Mouse (Mus musculus) stomach, embryonic 16.5 days (tissue): ENCODE measurements around the gene Tbc1d9. TPM values are rescaled to one million over a fixed set of nuclear protein-coding genes. Genes with fewer than 3 reads are reported as not detected.

Experiments used
- ATAC-seq: fragments of 200-750 bp; cut with Nextera tagmentation; 2 replicates; pipeline ENCODE4 v1.8.0; 2017; ENCODE audit warnings: moderate number of reproducible peaks, moderate TSS enrichment; ENCODE audit not compliant: insufficient read depth, low FRiP score
- H3K27ac ChIP-seq: fragments of 300-500 bp; sonication (generic); 2 replicates; pipeline ENCODE4 v1.5.1; 2014; ENCODE audit warnings: low read length
- H3K27me3 ChIP-seq: fragments of 300-500 bp; sonication (generic); 2 replicates; pipeline ENCODE4 v1.6.1; 2014; ENCODE audit warnings: low read length, control low read depth, mixed read lengths; ENCODE audit not compliant: control insufficient read depth, insufficient read depth
- H3K36me3 ChIP-seq: fragments of 300-500 bp; sonication (generic); 2 replicates; pipeline ENCODE4 v1.6.1; 2014; ENCODE audit warnings: low read length; ENCODE audit not compliant: control insufficient read depth, insufficient read depth
- H3K4me1 ChIP-seq: fragments of 300-500 bp; sonication (generic); 2 replicates; pipeline ENCODE4 v1.6.1; 2014; ENCODE audit warnings: low read length, control low read depth, mixed read lengths; ENCODE audit not compliant: control insufficient read depth, insufficient read depth
- H3K4me2 ChIP-seq: fragments of 300-500 bp; sonication (generic); 2 replicates; pipeline ENCODE4 v1.6.1; 2014; ENCODE audit warnings: low read depth, low read length, mixed read lengths
- H3K4me3 ChIP-seq: fragments of 300-500 bp; sonication (generic); replicated peaks from 2 replicates; pipeline ENCODE4 v1.5.1; 2014; ENCODE audit warnings: mild to moderate bottlenecking, low read length
- H3K9ac ChIP-seq: fragments of 300-500 bp; sonication (generic); 2 replicates; pipeline ENCODE4 v1.6.1; 2014; ENCODE audit warnings: low read length
- H3K9me3 ChIP-seq: fragments of 300-500 bp; sonication (generic); replicated peaks from 2 replicates; pipeline ENCODE4 v1.6.1; 2016; ENCODE audit warnings: low read length, control low read depth; ENCODE audit not compliant: control insufficient read depth
- WGBS: fragments of 180-500 bp; shearing (Covaris S2); extraction: QIAGEN DNeasy Blood & Tissue Kit; methylation state at CpG from one replicate; pipeline ENCODE4 v1.1.7; 2014; 5-methylcytosine and 5-hydroxymethylcytosine counted together
- polyA plus RNA-seq: library from polyadenylated mRNA; unstranded; fragments of >200 nt; fragmentation: Nextera tagmentation; extraction: Ambion mirVana; gene quantifications from 2 replicates; pipeline ENCODE4 v1.2.1, GENCODE M21; 2015

Tbc1d9 gene
- polyA plus RNA-seq, 1 experiment from 2014 or later = 3.2 TPM

DNA sequence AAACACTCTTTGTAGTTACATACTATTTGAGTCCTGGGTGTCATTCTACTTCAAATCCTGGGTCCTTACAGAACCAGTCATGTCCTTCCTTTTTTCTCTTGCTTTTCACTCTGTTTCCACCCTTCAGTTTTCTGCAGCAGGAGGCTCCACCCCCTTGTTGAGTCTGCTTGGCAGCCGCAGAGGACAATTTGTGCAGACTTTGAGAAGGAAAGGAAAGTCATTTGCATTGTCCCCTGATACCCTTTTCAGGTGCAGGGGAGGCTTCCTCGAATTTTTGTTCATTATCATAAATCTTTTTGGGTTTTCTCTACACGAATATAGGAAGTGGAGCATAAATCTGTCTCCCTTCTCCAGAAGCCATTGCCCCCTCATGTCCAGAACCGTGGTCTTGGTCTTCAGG lies 12.7 kb upstream of the Tbc1d9 start:
- no peaks in the 10 kb centered on the region for H3K9me3 ChIP-seq
- no peak overlapping the region for H3K27ac ChIP-seq
- no peak for ATAC-seq
- H3K27me3 ChIP-seq = no peaks in the 10 kb centered on the region
- no peak overlapping the region for H3K4me2 ChIP-seq
- no peak overlapping the region for H3K4me3 ChIP-seq
- no peaks in the 10 kb centered on the region for H3K4me1 ChIP-seq
- no peak overlapping the region for H3K9ac ChIP-seq
- 56% methylated on average over 4 of the region's 4 CpGs for WGBS
- no peaks in the 10 kb centered on the region for H3K36me3 ChIP-seq

DNA sequence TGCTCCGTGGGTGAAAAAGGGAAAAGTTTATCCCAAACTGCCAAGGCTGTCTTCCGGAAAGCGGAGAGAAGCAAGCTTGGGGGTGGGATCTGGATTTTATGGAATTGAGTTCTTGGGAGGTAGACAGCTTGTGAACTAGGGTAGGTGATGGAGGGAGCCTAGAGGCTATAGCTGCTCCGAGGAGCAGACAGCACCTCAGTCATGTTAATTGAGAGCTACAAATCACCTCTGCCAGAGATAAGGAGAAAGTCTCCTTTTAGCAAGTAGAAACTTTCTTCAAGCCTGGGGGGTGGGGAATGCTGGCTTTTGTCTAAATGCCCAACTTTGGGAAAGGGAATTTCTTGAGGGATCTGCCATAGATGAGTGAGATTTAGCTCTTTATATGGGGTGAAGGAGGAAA lies 10.0 kb upstream of the Tbc1d9 start:
- H3K27me3 ChIP-seq = no peaks in the 10 kb centered on the region
- H3K4me1 ChIP-seq = no peaks in the 10 kb centered on the region
- H3K4me2 ChIP-seq = no peak overlapping the region
- no peak overlapping the region for H3K4me3 ChIP-seq
- H3K9ac ChIP-seq = no peak overlapping the region
- no peak overlapping the region for H3K27ac ChIP-seq
- 25% methylated on average over 4 of the region's 4 CpGs for WGBS
- no peaks in the 10 kb centered on the region for H3K9me3 ChIP-seq
- H3K36me3 ChIP-seq = no peaks in the 10 kb centered on the region
- ATAC-seq = no peak

DNA sequence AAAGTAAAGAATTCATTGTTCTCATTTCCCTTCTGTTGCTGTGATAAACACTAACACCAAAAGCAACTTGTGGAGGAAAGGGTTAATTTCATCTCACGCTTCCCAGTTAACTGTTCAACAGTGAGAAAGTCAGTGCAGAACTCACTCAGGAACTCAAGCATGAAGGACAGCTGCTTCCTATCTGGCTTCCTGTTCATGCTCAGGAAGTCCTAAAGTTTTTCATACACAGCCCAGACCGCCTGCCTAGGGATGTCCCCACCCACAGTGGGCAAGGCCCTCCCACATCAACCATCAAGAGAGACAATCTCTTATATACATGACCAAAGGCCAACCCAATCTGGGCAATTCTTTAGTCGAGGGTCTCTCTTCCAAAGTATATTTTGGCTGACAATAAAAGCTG lies 6.2 kb upstream of the Tbc1d9 start:
- ATAC-seq = no peak
- Histone ChIP-seq H3K4me1 (no peaks in the 10 kb centered on the region), H3K36me3 (no peaks in the 10 kb centered on the region), H3K27ac (no peak overlapping the region), H3K9me3 (no peaks in the 10 kb centered on the region), H3K4me2 (no peak overlapping the region), H3K4me3 (no peak overlapping the region), H3K27me3 (no peaks in the 10 kb centered on the region), H3K9ac (no peak overlapping the region)
- 57% methylated on average over 3 of the region's 3 CpGs for WGBS

DNA sequence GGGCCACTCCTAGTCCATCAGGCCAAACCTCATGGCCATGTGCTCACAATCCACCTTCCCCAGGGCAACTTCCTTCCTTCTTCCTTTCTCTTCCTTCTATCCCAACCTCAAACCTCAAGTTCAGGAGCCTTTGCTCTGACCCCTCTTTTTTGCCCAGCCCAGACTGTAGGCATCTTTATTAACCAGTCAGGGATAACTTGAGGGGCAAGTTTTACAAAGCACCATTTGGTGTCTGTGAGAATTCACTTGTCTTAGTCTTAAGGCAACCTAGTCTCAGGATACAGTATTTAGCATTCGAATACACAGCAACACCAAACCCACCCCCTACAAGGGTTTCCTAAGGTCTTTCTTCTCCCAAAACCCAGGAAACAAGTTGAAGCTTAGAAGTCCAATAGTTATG lies 5.5 kb upstream of the Tbc1d9 start:
- no peak overlapping the region for H3K27ac ChIP-seq
- 81% methylated on average over 1 of the region's 1 CpGs for WGBS
- H3K4me3 ChIP-seq = no peak overlapping the region
- ATAC-seq = no peak
- H3K9me3 ChIP-seq = no peaks in the 10 kb centered on the region
- no peaks in the 10 kb centered on the region for H3K36me3 ChIP-seq
- H3K27me3 ChIP-seq = no peaks in the 10 kb centered on the region
- H3K9ac ChIP-seq = no peak overlapping the region
- no peak overlapping the region for H3K4me2 ChIP-seq
- no peaks in the 10 kb centered on the region for H3K4me1 ChIP-seq

DNA sequence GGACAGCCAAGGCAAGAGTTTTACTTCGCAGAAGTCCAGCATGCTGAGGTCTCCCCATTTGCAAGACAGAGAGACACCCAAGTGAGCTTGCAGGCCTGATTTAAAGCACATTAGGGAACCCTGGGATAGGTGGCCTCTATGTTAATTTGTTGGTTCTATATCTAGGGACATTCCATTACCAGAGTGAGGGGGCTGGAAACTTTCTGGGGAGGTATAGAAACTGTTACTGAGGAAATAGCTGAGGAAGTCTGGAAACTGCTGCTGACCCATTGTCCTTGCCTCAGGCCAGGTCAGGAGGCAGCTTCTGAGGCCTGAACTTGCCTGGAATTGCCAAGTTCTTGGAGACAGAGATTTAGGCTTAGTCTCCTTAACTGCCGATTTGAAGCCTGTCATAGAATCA lies 4.5 kb upstream of the Tbc1d9 start:
- Histone ChIP-seq H3K4me1 (peaks cover 3% of the 10 kb centered on the region; the same call in 1 of the 2 replicates), H3K27me3 (no peaks in the 10 kb centered on the region), H3K9me3 (no peaks in the 10 kb centered on the region), H3K4me3 (no peak overlapping the region), H3K9ac (no peak overlapping the region), H3K36me3 (no peaks in the 10 kb centered on the region), H3K4me2 (no peak overlapping the region), H3K27ac (no peak overlapping the region)
- WGBS = 78% methylated on average over 2 of the region's 2 CpGs
- ATAC-seq = no peak

DNA sequence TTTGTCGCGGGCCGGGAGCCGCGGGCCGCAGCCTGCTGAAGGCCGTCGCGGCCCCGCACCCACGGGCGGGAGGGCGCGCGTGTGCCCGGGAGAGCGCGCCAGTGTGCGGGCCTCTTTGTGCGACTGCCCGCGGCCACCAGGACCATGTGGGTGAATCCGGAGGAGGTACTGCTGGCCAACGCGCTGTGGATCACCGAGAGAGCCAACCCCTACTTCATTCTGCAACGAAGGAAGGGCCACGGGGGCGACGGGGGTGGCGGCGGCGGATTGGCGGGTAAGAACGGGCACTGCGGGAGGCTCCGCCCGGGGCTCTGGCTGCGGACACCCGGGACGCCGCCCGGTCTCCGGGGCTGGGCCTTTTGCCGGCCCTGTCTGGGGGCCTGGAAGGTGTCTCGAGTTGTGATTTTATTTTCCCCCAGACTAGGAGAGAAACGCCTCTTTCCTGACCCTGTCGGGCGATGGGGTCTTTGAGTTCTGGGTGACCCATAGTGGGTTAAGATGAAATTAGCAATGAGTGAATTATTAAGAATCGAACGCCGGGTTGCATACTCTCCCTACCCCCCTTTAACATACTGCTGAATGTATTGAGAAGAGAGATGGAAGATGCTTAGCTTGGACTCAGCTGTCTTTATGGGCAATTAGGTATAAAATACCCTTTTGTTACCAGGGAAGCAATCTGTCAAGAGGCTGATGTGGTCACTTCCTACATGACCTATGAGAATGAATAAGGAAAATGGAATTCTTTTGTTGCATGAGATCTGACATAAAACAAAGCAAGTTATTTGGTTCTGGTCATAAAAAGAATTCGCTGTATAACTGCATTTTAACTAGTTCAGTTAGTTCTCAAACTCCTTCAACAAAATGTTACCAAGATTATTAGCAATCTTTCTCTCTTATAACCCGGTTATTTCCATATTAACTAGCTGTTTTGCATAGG lies 1.0 kb downstream of the Tbc1d9 start, which contains the start of gene Gm10645:
Gene Gm10645, minus strand, starts transcription at position 240 of the 937 bp plus-strand sequence.
- peak within 1 kb of the TSS; percentile 80 for H3K4me3 ChIP-seq
- 2% methylated on average over 54 of the region's 54 CpGs for WGBS
- peak within 1 kb of the TSS; percentile 96 for H3K9ac ChIP-seq
- H3K36me3 ChIP-seq = no peaks in the 10 kb centered on the region
- no peaks in the 10 kb centered on the region for H3K27me3 ChIP-seq
- peak within 1 kb of the TSS; percentile 95 for H3K27ac ChIP-seq
- peaks cover 3% of the 10 kb centered on the region; the same call in 1 of the 2 replicates for H3K4me1 ChIP-seq
- peak; percentile 38; the same call in 1 of the 2 replicates for ATAC-seq
- H3K4me2 ChIP-seq = peak within 1 kb of the TSS; percentile 77
- no peaks in the 10 kb centered on the region for H3K9me3 ChIP-seq

DNA sequence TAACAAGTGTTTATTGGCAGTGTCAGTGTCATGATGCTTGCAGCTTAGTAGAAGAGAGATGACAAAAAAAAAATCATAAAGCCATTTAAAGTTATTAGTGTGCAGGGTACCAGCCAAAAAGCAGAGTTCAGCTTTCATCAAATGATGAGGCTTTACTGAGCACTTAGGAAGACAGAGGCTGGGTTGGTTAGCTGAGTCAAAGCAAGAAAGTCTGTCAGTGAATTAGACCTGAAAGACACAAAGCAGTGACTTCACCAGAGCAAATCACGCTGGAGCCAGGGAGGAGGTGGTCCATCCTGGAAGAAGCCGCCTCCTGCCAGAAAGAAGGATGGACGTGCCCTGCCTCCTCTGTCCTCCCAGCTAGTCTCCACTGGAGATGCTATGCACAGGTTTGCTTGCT lies 2.8 kb downstream of the Tbc1d9 start:
- Histone ChIP-seq H3K36me3 (no peaks in the 10 kb centered on the region), H3K4me3 (no peak overlapping the region), H3K27ac (no peak overlapping the region), H3K9ac (no peak overlapping the region), H3K4me1 (peaks cover 3% of the 10 kb centered on the region; the same call in 1 of the 2 replicates), H3K9me3 (no peaks in the 10 kb centered on the region), H3K4me2 (peak overlapping the region; percentile 77; the same call in 1 of the 2 replicates), H3K27me3 (no peaks in the 10 kb centered on the region)
- ATAC-seq = no peak
- WGBS = 65% methylated on average over 3 of the region's 3 CpGs

DNA sequence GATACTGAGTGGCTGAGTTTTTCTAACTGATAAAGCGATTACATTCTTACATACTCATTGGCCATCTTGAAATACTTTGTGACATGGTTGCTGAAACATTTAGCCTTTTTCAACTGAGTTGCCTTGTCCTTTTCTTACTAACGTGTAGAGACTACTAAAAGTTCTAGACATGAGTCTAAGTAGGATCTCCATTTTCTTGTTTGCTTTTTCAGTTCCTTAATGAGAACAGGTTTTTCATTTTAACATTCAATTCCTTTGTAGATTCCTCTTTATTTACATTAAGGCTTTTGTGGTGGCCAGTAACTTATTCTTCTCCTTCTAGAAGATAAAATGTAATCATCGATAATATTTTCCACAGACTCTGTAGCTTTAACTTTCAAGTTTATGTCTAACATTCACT lies 4.0 kb downstream of the Tbc1d9 start:
- WGBS = 70% methylated on average over 3 of the region's 3 CpGs
- H3K4me2 ChIP-seq = no peak overlapping the region
- no peaks in the 10 kb centered on the region for H3K9me3 ChIP-seq
- no peaks in the 10 kb centered on the region for H3K27me3 ChIP-seq
- H3K4me1 ChIP-seq = peaks cover 3% of the 10 kb centered on the region; the same call in 1 of the 2 replicates
- no peak overlapping the region for H3K4me3 ChIP-seq
- no peak overlapping the region for H3K9ac ChIP-seq
- no peak overlapping the region for H3K27ac ChIP-seq
- no peak for ATAC-seq
- no peaks in the 10 kb centered on the region for H3K36me3 ChIP-seq

DNA sequence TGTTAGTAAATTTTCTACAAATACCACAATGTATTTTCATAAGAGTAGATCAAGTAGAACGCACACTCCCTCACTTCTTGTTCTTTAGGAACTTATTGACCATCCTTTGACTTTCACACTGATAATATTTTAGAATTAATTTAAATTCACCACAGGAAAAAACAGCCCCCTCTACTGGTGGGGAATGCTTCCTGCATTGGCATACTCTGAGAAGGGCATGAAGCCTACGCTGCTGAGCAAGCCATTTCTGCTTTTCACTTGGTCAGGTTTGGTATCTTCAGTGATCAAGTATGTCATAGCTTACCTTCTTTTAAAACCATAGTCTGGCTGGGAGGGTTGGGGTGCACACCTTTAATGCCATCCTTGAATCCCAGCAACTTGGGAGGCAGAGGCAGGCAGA lies 4.6 kb downstream of the Tbc1d9 start:
- H3K9me3 ChIP-seq = no peaks in the 10 kb centered on the region
- H3K9ac ChIP-seq = no peak overlapping the region
- H3K4me3 ChIP-seq = no peak overlapping the region
- H3K36me3 ChIP-seq = no peaks in the 10 kb centered on the region
- 93% methylated on average over 2 of the region's 2 CpGs for WGBS
- H3K4me2 ChIP-seq = no peak overlapping the region
- no peaks in the 10 kb centered on the region for H3K27me3 ChIP-seq
- ATAC-seq = no peak
- H3K4me1 ChIP-seq = peaks cover 3% of the 10 kb centered on the region; the same call in 1 of the 2 replicates
- no peak overlapping the region for H3K27ac ChIP-seq
